Mouse (Mus musculus): Measurements from ENCODE around the gene Lmod1.

The Lmod1 gene

DNA sequence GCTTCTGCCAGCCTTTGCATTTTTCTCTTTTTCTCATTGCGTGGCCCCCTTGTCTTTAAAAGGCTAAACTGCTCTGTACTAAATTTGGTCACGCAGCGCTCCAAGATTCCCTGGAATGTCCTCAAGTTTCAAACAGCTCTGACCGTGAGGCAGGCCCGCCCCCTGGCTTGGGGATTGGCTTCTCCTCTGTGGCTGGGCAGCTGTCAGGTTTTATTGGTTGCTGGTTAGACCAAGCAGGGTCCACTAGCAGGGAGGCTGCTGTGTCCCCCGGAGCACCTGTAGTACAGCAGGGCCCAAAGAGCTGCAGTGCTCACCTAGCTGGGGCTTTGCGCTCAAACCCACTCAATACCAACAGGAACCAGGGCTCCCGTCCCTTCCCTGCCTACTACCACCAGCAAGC lies at the start of gene Lmod1:
Lmod1 (plus strand) TSS at position 237 of the 400 bp plus-strand sequence.
- DNase-seq (ENCODE audit: low read depth, low spot score) = peak; percentile 35

DNA sequence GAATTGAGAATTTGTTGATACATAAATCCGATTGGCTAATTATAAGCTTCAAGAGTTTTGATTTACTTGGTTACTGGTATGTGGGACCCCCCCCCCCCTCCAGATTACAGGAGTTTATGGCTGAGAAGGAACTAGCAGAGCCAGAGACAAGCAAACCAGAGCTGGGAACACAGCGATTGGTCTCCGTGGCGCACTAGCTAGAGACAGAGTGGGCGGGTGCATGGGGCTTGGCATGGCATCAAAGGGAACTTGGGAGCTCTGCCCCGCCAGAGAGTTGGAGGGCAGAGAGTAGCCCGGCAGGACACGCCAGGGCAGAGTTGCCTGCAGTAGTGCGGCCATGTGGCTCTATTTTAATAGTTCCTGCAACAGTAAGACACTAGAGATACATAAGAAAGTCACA lies 44.0 kb upstream of the Lmod1 start:
- peak; percentile 59 for DNase-seq (ENCODE audit: low read depth, low spot score)

DNA sequence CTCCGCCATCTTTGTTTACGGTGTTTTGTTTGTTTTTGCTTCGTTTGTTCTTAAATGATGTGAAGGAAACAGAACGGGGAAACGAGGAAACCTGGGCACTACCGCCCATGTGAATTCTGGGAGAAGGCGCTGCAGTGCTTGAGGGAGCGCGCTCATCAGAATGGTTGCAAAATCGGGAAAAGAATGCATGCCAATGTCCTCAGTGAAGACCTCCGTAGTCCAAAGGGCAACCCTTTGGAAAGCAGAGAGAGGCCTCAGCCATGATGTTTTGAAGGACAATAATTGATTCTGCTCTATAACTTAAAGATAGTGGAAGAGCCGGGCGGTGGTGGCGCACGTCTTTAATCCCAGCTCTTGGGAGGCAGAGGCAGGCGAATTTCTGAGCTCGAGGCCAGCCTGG lies 42.8 kb upstream of the Lmod1 start:
- no peak for DNase-seq (ENCODE audit: low read depth, low spot score)

DNA sequence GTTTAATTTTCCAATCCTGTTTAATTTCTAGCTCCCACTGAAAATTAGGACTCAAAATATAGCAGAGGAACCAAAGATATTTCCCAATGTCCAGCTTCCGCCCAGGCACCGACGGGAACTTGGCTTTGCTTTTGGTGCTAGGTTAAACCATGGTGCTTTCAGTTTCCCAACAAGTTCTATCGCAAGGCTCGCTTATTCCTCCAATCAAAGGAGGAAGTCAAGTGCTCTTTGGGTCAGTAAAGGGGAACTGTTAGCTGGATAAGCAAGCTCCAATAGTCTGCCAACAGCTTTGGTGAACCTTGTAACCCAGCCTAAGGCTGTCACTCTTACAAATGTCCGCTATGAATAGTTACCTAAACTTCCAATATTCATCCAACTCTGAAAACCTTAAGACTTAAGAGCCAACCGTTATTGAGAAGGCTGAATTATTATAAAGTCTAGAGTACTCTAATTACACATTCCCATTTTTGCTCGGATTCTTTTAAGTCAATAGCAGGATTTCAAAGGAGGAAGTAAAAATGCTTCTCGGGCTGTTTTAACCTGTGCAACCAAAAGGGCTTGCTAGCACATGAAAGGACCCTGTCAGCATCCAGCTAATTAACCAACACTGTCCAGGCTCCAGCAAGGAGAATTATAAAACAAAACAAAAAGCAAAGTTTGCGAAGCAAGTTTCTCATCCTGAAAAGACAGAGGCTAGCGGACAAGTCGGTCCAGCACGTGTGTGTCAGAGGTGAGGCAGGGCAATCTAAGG lies 41.9 kb upstream of the Lmod1 start:
- no peak for DNase-seq (ENCODE audit: low read depth, low spot score)

DNA sequence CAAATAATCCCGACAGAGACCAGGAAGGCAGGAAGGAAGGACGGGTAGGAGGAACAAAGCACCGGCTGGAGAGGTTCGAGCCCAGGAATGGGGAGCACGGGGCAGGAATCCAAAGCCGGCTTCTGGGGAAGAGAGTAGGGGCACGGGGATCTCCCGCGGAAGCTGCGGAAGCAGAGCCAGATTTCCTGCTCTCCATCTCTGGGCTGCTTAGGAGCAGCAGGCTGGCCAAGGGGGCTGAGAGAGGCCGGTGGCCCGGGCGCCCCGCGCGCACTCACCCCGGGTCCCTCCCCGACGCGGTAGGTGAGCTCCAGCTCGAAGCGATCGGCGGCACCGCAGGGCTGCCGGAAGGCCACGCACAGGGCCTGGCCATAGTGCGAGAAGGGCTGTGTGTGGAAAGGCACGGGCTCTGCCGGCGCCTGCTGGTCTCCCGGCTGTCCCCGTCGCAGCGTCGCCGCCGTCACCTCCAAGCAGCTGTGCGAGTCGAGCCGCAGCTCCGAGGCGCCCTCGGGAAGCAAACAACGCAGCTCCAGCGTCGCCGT lies 41.3 kb upstream of the Lmod1 start:
- peak; percentile 76 for DNase-seq (ENCODE audit: low read depth, low spot score)

DNA sequence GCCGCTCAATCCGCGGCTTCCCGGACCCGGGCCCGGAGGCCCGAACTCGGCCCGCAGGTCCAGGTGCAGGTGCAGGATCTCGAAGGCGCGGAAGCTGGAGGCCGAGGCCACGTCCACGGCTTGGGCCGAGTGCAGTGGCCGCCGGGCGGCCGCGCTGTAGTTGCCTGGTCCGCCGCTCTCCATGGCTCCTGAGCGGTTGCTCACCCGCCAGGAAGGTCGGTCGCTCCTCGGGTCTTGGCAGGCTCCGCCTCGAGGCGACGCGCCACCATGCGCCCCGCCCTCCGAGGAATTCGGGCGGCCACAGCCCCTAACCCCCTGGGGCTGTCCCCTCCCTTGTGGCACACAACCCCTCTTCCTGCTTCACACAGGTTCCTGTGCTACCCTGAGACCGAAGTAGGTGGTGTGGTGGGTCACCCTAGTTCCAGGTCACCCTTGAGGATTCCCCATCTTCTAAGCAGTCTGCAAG lies 40.7 kb upstream of the Lmod1 start, which contains the start of gene Rnpep:
Rnpep (minus strand) TSS at position 259 of the 466 bp plus-strand sequence.
- peak; percentile 94 for DNase-seq (ENCODE audit: low read depth, low spot score)

DNA sequence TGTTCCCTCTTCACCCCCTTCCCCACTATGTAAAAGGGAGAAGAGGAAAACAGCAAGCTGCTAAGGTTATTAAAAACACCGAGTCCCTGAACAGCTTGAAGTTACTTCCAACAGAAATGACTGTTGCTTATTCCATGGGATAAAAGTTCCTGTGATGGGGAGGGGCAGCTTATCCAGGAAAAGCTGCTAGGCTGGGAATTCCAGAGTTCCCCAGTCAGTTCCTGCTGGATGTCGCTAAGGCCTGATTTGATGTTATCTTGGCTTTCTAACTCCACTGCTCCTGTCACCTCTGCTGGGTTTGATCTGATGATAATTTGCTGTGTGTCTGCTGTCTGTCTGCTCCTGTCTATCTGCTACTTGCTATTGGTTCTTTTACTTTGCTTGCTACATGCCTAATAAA lies 38.3 kb upstream of the Lmod1 start:
- DNase-seq (ENCODE audit: low read depth, low spot score) = no peak

DNA sequence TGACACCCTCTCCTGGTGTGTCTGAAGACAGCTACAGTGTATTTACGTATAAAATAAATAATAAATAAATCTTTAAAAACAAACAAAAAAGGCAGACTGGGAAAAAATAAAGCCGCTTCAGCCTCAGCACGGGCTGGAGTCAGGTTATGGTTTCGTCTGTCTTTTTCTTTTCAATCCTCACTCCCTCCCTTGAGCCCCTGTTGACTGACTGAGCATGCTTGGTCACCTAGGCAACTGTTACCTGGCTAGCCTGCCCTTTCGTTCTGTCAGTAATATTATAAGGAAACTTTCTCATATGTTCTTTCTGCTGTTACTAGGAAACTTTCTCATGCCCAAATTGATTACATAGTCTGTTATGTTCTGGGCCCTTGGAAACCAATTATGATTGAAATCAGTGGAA lies 33.7 kb upstream of the Lmod1 start:
- DNase-seq (ENCODE audit: low read depth, low spot score) = no peak

DNA sequence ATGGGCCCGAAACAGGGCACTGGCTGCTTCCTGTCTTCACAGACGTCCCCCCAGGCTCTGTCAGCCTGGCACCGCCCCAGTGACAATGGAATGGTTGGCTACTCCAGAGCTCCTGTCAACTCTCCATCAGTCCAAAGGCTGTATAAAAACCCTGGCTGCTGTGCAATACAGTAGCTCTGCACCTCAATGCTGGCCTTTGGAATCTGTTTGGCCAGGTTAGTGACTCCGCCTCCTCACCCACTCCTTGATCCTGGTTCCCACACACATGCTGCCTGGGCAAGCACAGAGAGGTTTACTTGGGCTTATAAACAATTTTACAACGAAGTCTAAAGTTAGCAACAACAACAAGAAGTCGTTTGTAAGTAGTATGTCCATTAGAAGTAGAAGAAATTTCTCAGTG lies 13.3 kb upstream of the Lmod1 start:
- DNase-seq (ENCODE audit: low read depth, low spot score) = peak; percentile 50

DNA sequence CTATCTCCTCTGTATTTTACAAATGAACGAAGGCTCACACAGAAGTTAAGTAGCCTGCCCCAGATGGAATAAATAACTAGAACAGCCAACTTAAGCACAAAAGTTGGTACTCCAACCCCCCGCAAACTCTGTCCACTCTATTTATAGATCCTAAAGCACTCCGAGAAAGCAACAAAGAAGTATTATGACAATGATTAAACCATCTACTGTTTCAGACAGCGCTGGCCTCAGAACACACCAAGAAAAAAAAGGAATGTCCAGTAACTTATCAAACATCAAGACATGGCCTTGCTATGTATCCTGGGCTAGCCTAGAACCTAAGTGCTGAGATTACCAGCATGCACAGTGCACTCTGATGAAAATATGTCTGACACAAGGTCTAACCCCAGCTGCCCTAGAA lies 12.4 kb upstream of the Lmod1 start:
- DNase-seq (ENCODE audit: low read depth, low spot score) = no peak

DNA sequence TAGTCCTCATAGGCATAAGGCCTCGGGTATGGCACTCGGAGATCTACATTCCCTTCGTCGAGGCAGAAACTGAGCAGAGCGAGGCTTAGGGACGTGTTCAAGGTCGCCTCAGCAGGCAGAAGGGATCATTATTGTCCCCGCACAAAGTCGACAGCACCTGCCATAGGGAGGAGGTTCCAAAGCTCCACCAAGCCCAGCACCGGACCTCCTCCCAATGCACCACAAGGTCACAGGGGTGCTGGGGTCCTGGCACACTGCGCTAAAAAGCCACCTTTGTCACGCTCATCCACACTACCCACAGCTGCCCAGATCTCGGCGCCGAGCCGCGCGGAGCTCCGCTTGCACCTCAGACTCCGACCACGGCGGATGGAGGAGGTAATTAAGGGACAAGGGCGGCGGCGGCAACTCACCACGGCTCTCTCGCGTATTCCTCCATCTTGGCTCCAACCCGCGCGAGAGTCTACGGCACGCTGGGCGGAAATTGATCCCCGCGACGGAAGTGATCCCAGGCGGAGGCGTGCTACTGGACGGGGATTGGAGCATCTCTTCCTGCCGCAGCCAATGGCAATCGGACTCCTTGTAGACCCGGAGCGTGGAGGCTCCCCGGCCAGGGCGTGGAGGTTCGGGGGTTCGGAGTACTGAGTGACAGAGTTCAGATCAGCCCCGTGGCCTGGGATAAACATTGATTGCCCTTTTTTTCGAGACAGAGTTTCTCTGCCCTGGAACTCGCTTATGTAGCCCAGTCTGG lies 11.1 kb upstream of the Lmod1 start, which contains the start of gene Timm17a:
Timm17a (minus strand) TSS at position 495 of the 748 bp plus-strand sequence.
- peak; percentile 96 for DNase-seq (ENCODE audit: low read depth, low spot score)

DNA sequence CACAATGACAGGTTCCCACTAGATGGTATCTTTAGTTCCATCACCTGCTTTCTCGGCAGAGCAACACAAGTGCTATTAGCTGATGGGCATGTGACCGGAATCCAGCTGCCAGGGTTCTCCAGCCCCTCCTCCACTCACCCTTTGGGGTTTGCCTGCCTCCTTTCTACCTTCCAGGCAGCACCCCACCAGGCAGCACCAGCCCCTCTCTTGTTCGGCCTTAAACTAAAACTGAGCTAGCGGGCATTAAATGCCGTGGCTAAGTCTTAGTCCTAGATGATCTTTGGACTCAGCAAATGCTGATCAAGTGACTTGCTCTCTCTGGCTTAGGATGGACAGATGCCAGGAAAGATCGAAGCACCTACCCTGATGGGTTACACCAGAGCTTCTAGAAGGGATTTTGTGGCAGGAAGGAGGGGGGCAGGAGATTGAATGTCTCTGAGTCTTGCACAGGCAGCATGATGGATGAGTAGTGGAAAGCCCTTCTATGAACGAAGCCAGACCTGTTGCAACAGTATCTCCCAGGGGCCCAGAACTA lies 1.2 kb upstream of the Lmod1 start:
- no peak for DNase-seq (ENCODE audit: low read depth, low spot score)

DNA sequence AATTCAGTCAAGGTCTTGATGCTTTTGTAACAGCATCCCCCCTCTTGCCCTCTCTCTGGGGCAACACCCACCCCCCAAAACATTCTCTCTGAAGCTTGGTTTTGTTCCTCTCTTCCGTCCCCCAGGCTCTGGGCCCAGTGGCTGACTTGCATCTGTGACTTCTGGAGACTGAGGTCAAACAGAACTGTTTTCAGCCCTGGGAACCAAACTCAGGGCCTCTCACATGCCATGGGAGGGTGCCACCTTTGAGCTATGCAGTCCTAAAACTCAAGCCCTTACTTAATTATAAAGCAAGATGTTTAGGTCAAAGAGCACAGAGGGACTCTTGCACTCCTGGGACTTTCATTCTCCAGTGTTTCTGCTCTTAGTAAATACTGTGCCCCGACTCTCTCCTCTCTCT lies 1.3 kb downstream of the Lmod1 start:
- no peak for DNase-seq (ENCODE audit: low read depth, low spot score)

DNA sequence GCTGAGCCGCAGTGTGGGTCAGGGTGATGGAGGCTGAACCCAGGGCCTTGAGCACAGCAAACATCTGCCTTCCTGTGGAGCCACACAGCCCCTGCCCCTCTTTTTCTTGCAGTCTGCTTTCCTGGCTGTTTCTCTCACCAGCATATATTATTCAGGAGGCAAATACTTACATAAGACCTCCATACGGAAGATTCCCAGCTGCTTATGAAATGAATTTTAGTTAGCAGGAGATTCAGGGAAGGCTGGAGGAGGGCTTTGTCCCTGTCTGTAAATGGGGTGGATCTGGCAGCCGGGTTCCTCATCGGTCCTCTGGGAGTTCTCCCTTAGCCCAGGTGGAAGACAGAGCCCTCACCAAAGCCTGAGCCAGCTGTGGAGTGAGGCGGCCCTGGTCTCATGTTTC lies 3.8 kb downstream of the Lmod1 start:
- DNase-seq (ENCODE audit: low read depth, low spot score) = no peak

DNA sequence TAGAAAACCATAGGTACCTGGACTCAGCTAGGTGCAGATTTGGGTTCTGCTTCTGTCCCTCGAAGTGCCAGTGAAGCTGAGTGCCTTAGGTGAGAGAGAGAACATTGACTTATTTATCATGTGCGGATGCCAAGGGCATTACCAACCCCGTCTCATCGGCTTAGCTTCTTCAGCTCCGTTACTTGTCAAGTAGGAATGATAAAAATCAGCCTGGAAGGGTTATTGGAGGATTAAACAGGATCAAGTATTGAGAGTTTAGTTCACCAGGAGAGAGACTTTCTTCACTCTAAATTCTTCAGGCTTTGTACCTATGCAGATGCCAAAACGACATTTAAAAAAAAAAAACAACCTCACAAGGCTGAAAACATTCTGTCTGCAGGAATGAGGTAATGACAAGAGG lies 6.0 kb downstream of the Lmod1 start:
- DNase-seq (ENCODE audit: low read depth, low spot score) = no peak

DNA sequence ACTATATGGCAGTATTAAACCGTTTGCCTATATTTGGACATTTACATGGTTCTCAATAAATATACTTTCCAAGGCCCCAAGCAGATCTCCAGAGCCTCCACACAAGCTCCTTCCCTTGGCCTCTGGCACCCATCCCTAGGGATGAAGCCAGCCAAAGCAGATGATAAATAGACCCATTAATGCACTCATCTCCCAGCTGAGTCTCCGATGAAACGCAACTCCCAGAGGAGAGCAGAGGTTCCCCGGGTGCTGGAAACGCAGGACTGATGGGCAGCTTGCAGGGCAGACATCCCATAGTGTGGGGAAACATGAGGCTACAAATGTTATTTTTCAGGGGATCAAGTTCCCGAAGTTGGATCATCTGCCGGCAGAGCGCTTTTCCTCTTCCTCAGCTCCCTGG lies 17.3 kb downstream of the Lmod1 start:
- DNase-seq (ENCODE audit: low read depth, low spot score) = no peak

DNA sequence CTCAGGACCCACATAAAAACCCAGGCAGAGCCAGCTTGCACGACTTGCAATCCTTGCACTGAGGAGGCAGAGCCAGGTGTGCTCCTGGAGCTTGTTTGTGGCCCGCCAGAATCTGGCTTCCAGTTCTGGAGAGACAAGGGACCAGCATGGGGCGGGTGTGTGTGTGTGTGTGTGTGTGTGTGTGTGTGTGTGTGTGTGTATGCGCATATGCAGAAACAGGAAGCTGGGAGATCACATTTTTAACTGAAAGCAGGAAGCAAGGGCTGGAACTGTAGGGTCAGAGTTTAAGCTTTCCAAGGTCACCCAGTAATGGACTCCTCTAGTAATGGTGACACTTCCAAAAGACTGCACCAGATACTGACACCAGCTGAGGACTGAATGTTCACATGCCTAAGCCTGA lies 19.4 kb downstream of the Lmod1 start:
- peak; percentile 49 for DNase-seq (ENCODE audit: low read depth, low spot score)

DNA sequence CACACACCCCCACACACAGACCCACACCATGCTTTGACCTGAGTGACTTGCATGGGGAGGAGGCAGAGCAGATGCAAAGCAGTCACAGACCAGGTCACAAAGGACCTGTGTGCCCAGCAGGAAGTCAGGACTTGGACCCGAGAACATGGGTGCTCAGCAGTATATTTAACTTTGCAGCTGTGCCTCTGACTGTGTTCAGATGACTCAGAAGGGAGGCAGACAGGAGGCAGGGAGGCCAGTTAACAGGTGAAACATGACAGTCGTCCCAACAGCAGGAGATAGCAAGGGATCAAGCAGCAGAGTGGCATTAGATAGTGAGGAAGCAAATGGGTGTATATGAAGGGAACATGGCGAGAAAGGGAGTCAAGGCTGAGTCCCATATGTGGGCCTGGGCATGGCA lies 22.3 kb downstream of the Lmod1 start:
- DNase-seq (ENCODE audit: low read depth, low spot score) = no peak

DNA sequence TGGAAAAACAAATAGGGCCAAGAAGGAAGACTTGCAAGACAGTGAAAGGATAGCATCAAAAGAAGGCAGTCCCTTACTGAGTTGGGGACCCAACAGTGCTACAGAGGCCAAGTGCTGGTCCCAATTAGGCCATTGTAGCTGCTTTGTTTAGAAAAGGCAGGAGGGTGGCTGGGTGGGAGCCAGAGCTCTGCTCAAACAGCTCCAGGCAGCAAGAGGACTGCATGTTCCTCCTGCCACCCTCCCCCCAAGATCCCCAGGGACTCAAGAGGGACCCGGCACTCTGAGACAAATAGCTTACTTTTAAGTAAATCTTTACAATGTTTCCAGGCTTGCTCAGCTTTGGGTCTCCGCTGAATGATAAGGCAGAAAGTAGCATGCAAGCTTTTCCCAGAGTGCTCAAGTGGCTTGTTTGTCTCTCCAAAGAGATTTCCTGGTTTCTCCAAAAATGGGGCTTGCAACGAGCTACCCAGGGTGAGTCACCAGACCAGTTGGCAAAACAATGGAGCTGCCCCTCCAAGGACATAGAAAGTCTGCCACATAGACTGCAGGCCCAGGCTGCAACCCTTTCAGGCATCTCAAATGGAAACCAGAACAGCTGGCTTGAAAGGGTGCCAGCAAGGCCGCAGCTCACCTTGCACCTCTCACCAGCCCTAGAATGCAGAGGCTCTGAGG lies 23.0 kb downstream of the Lmod1 start:
- no peak for DNase-seq (ENCODE audit: low read depth, low spot score)

DNA sequence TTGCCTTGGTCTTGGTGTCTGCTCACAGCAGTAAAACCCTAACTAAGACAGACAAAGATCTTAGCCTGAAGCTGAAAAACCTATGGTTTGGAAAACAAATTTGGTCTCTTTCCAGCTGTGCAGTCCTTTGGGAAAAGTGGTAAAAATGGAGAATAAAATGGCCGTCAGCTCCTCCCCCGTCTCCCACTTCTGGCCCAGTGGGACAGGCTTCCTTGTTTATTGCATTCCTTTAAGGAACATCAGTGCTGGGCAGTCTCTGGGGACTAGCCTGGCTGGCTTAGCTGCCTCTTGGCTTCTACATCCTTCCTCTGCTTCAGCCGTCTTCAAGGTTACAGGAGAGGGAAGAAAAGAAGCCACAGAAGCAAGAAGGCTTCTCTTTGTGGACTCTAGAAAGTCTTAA lies 27.3 kb downstream of the Lmod1 start:
- no peak for DNase-seq (ENCODE audit: low read depth, low spot score)

DNA sequence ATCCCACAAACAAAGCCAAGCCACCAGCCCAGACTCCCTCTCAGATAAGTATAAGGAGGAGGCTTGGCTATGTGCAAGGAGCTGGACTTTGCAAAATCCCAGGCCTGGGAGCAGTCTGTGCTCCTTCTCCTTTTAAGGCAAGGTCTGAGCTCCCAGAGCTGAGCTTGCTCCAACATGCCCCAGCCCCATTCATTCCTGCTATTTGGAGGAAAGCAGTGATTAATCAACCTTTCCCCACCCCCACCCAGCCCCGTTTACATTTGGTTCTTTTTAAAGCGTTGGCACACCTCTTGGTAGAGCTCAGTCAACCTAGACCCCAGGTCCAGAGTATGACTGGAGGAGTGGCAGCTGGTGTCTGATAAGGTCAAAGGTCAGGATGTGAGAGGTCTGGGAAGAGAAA lies 34.5 kb downstream of the Lmod1 start:
- no peak for DNase-seq (ENCODE audit: low read depth, low spot score)

DNA sequence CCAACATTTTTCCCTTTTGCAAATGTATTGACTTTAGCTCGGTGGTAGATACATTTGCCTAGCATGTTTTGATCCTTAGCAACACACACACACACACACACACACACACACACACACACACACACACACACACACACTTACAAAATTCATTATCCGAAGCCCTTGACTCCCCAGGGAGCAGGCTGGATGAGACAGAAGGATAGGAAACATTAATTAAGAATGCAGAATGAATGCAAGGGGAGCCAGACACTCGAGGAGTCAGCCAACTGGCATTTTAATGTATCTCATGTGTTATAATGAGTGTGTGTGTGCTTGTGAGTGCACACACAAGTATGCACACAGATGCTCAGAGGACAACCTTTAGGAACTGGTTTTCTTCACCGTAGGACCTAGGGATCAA lies 36.9 kb downstream of the Lmod1 start:
- DNase-seq (ENCODE audit: low read depth, low spot score) = no peak

Measured in ZHBTc4 (cell line).